Mouse (Mus musculus): ENCODE results near the gene Fam216b.

Gene Fam216b

DNA sequence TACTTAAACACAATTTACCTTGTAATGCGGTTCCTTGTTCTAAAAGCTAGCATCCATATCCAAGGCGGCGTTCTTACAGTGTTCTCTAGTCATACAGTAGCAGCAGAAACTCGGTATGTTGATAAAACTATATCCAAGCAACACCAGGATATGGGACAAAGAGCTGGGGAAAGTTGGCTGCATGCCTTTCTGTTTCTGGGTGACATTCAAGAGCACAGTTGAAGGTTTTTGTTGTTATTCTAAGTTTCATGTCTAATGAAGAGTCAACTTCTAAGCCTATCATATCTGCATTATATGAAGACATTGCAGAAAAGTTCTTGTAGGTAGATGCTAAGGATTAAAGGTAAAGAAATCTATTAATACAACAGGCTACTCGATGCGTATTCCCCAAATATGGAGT is at the start of gene Fam216b:
Gene Fam216b (minus strand): TSS at position 101 of the 400 bp plus-strand sequence.
- DNase-seq (ENCODE audit: low spot score), result no peak

GRCm38 (mm10) chr14:78132368-78133052 is 43.7 kb upstream of the Fam216b start:
- DNase-seq (ENCODE audit: low spot score), result no peak

DNA sequence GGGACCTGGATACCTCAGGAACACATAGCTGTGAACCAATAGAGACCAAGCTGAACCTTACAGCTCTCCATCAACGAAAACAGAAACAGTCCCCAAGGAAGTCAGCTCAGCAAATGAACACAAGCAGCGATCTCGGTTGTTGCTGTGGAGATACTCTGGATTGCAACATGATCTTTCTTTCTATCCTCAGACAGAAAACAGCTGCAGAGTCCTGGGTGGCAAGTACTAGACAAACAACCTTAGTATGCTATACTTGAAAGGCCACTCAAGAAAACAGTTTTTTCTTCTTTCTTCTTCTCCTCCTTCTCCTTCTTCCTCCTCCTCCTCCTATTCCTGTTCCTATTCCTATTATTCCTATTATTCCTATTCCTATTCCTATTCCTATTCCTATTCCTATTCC is 37.9 kb upstream of the Fam216b start:
- no peak for DNase-seq (ENCODE audit: low spot score)

DNA sequence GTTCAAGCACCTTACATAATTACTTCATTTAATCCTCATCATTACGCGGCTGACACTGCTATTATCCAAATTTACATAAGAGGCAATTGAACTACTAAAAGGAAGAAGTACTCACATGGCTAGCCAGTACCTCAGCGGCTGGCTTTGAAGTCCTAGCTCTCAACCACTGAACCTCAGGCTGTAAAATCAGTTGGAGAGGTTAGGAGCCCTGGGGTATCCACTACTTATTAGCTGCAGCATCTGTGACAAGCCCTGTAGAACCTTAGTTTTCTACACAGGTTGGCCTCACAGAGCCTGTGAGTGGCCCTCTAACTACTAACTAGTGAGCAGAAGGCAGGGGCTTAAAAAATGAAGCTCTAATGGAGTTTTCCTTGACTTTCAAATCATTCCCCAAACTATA is 31.5 kb upstream of the Fam216b start:
- no peak for DNase-seq (ENCODE audit: low spot score)

GRCm38 (mm10) chr14:78119449-78120200 is 30.8 kb upstream of the Fam216b start:
- DNase-seq (ENCODE audit: low spot score), result no peak

- DNase-seq (ENCODE audit: low spot score), result no peak
Observed at GRCm38 (mm10) chr14:78117671-78118070, 28.9 kb upstream of the Fam216b start.

- DNase-seq (ENCODE audit: low spot score), result no peak
Observed at GRCm38 (mm10) chr14:78117268-78117667, 28.5 kb upstream of the Fam216b start.

DNA sequence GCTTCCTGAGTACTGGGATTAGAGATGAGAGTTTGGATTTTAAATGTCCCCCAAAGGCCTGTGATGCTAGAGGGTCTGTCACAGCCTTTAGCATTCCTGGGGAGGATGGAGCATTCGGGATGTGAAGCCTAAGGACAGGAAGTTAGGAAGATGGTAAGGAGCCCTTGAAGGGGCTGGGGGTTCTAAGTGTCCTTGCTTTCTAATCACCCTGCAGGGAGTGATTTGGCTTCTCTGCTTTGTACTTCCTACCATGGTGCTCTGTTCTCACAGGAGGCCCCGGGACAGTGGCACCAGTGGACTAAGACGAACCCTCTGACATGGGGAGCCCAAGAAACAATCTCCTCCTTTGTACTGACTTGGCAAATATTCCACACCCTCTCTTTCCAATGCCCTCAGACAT is 23.7 kb upstream of the Fam216b start:
- DNase-seq (ENCODE audit: low spot score), result no peak

GRCm38 (mm10) chr14:78110871-78111270 is 22.1 kb upstream of the Fam216b start:
- no peak for DNase-seq (ENCODE audit: low spot score)

DNA sequence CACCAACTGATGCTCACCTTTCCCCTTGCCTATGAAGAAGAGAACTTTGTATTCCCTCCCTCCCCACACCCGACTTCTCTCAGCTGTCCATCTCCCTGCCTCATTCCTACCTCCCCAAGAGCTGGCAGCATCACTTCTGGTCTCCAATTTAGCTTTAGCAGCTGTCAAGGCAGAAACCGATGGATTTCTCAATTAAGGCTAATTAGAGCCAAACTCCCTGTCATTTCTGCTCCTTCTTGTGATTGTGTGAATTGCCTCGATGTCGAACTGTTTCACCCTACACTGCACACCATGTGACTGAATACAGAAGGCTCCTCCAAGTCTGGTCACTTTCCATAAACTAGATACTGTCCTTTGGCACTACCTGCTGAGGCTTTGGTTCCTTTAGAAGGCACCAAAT is 20.6 kb upstream of the Fam216b start:
- no peak for DNase-seq (ENCODE audit: low spot score)

DNA sequence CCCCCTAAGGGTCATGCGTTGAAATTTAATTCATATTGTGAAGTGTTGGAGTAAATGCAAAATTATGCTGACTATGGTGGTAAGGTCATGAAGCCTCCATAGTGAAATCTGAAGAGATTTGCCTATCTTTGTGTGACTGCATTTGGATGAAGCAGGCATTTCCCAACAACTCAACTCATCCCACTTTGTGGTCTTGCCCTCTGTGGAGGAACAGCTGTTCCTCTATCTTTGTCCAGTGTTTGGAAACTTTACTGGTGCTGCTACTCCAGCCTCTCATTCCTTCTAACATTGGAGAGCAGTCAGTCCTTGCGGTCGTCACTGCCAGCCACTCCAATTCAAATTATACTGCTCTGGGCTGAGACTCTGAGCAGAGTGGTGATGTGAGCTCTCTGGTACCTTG is 19.6 kb upstream of the Fam216b start:
- no peak for DNase-seq (ENCODE audit: low spot score)

GRCm38 (mm10) chr14:78089591-78089990 is 784 bp upstream of the Fam216b start:
- no peak for DNase-seq (ENCODE audit: low spot score)

DNA sequence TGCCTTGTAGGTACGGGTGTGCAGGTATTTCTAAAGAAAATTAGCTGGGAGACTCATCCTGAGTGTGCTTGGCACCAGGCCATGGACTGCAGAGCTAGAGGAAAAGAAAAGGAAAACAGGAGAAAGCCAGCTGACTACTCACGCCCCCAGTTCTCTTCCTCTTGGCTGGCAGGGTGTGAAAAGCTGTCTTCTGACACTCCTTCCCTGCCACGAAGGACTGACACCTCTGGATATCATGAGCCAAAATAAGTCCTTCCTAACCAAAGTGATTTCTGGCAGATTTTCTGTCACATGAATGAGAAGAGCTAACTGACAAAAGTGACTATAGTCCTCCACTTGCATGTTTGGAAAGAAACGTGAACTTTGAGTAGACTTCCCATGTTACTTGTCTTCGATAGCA is 5.3 kb downstream of the Fam216b start:
- no peak for DNase-seq (ENCODE audit: low spot score)

DNA sequence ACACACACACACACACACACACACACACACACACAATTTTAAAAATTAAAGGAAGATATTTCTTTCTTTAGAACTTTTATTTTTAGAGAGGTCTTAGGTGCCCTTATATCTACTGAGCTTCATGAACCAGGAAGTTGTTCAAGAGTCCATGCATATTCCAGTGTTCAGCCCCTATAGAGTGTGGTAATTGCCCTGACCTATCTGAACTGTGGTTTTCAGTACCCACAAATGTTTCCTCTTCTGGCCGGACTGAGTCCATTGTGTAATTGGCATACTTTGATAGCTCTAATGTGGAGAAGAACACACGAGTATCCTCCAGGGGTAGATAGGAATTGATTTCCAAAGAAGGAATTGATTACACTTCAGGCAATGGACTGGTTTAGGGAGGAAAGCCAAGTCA is 11.3 kb downstream of the Fam216b start:
- no peak for DNase-seq (ENCODE audit: low spot score)

GRCm38 (mm10) chr14:78065938-78066710 is 22.7 kb downstream of the Fam216b start:
- DNase-seq (ENCODE audit: low spot score), result no peak

- DNase-seq (ENCODE audit: low spot score), result no peak
Observed at GRCm38 (mm10) chr14:78062484-78062883, 26.3 kb downstream of the Fam216b start.

- DNase-seq (ENCODE audit: low spot score), result no peak
Observed at GRCm38 (mm10) chr14:78060609-78060951, 28.2 kb downstream of the Fam216b start.

GRCm38 (mm10) chr14:78059878-78060608 is 28.8 kb downstream of the Fam216b start:
- no peak for DNase-seq (ENCODE audit: low spot score)

- DNase-seq (ENCODE audit: low spot score), result no peak
Observed at GRCm38 (mm10) chr14:78057362-78057761, 31.4 kb downstream of the Fam216b start.

- no peak for DNase-seq (ENCODE audit: low spot score)
Observed at GRCm38 (mm10) chr14:78056371-78056770, 32.4 kb downstream of the Fam216b start.

DNA sequence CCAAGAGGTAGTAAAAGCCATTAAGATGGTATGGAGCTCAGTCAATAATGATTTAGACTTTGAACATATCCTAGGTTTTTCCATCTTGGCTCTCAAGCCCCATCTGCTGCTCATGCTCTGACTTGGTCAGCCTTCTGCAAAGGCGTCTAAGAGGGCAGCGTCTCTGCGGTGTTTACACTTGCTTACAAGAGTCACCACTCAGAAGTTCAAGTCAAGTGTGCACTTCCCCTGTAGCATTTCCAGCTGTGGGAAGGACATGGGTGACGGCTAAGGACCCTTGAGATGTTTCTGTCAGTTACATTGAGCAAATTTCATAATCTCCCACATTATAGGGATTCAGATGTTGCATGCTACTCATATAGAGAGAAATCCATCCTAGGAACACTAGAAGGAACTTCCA is 40.1 kb downstream of the Fam216b start:
- DNase-seq (ENCODE audit: low spot score), result no peak

DNA sequence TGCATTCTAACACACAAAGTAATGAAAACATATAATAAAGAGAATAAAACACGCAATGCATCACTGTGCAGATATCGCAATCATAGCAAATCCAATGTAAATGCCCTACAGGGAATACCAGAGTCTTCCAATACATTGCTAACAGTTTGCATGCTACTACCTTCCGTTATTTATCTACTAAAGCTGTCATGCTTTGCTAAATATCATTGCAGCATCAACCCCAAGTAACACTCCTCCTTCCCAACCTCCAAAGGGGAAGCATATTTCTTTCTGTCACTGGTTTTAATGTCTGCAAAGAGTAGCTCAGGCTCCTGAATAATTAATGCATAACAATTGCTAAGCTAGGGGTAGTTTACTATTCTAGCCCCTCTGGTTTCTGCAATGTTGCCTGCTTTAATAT is 40.5 kb downstream of the Fam216b start:
- DNase-seq (ENCODE audit: low spot score), result no peak
